Mouse (Mus musculus) erythroblast, embryonic 14.5 days (primary cell): ENCODE measurements around the gene Plxdc2.

Experiments used
- GATA1 ChIP-seq: IDR thresholded peaks from 2 replicates; pipeline ENCODE4 v1.6.1; 2012; ENCODE audit warnings: low read length, inconsistent platforms, mixed read lengths
- TAL1 ChIP-seq: IDR thresholded peaks from 3 replicates; pipeline ENCODE4 v1.6.1; 2012; ENCODE audit warnings: low read length, inconsistent platforms, mixed read lengths

DNA sequence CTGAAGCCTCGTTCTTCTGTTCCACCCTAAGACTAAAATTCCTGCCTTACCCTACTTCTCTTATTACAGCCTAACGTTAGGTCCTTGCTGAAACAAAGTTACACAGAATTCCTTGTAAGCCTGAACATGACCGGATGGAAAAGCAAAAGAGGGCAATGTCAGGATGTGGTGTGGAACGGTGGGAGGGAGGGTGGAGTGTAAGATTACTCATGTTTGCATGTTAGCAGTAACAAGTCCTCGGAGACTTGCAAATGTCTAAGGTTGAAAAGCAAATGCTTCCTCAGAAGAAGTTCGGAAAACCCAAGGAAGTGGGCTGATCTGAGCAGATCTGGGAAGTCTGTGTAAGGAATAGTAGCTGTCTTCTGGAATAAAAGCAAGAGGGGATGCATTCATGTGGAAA, 353.8 kb downstream of the Plxdc2 start:
- TF ChIP-seq TAL1 (no peak), GATA1 (no peak)
